Mouse (Mus musculus) liver, embryonic 14.5 days (tissue): Measurements from ENCODE around the gene Adi1.

Experiments
- CTCF ChIP-seq: IDR thresholded peaks from 2 replicates; pipeline ENCODE4 v1.5.1; 2016; ENCODE audit warnings: antibody characterized with exemption, low read depth, control low read depth
- EP300 ChIP-seq: IDR thresholded peaks from 2 replicates; pipeline ENCODE4 v1.6.1; 2016; ENCODE audit warnings: antibody characterized with exemption, low read depth

DNA sequence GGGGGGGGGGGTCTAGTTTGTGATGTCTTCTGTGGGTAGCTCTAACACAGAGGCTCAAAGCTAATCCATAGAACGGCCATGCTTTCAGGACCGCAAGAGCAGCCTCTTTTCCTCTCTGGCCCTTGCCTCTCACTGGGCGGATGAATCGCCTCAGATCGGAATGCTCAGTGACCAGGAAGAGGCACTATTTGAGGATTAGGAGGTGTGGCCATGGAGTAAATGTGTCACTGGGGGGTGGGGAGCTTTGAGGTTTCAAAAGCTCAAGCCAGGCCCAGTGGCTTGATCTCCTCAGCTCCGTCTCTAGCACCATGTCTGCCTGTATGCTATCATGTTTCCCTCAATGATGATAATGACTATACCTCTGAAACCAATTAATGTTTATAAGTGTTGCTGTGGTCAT is 14.0 kb downstream of the Adi1 start:
- TF ChIP-seq CTCF (no peak), EP300 (no peak)
